Mouse (Mus musculus) monocyte, adult 2 months (primary cell): ENCODE data around the gene Sgtb.

Experiments used
- DNase-seq, 2 experiments: peaks; one replicate each; pipeline ENCODE4 v3.0.0; 2022; ENCODE audit warnings: low spot score in 2 of 2, low read depth in 1 of 2

Gene Sgtb

GRCm38 (mm10) chr13:104109288-104109815 lies at the start of gene Sgtb, which contains the start of gene Nln:
Gene Sgtb (plus strand): TSS chr13:104109741.
Gene Nln (minus strand): TSS chr13:104109614.
- peak in 1 of 2 experiments; percentile 64 for DNase-seq

- no peak for DNase-seq
These were observed 49.3 kb upstream of the Sgtb start for GRCm38 (mm10) chr13:104060231-104060630.

DNA sequence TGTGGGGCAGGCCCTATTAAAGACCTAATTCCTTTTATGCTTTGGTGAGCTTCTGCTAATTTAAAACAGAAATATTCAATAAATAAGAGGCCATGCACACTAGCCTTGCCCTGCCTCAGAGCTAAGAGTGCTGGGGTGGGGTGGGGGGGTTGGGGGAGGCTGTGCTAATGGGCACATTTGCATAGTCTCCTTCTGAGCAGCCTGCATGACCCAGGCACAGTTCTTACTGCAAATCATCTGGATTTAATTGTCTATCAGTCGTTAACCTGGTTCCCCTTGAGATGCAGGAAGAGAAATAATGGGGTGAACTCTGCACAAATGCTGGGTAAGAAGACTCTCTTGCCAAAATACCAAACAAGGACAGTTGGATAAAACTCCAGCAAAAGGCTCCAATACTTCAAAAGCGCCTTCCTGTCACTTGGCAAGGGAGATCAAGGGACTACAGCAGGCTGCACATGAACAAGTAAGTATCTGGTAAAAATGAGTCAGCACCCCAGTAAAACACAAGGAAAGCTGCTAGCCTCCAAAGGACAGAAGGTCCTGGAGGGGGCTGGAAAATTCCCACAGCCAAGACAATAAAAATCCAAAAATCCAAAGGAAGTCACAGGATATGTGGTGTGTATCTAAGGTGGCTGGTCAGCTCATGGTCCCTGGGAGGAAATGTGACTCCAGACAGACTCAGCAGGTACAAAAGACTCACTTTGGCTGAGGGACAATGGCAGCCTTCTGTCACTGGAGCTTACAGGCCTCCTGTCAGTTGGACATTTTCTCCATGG lies 47.4 kb upstream of the Sgtb start:
- DNase-seq = no peak

DNA sequence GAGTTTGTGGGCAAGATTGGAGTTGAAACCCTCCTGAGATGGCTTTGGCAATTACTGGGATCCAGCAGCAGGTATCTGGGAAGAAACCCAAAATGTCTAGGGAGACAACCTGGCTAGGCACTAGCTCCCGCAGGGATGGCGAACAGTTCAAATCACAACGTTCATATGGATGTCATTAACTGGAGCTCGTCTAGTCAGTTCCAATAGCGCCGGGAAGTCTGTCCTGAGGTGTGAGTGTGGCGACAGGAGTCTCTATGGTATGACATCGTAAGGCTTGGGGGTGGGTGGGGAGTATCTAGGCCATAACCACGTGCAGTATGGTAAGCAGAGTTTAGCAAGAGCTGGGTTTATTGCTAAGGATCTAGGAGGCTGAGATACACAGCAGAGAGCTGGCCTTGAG lies 46.5 kb upstream of the Sgtb start:
- no peak for DNase-seq

- no peak for DNase-seq
These were observed 43.7 kb upstream of the Sgtb start for GRCm38 (mm10) chr13:104065649-104066347.

GRCm38 (mm10) chr13:104069216-104069615 lies 40.3 kb upstream of the Sgtb start:
- DNase-seq = no peak

DNA sequence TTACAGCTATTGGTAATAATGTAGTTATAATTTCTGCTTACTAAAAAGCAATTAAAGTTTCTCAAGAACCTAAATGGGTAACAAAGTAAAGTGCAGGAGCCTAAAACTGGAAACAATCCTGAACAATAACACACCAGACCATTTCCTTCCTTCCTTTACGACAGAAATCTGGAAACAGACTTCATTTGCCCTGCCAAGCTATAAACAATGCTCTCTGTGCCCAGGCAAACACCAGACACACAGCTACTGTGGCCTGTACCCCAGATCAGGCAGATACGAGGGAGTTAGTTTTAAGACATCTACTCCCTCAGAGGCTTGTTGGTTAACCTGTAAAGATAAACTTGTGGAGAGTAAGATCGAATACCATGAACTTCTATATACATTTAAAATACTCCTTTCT lies 38.8 kb upstream of the Sgtb start:
- DNase-seq = no peak

DNA sequence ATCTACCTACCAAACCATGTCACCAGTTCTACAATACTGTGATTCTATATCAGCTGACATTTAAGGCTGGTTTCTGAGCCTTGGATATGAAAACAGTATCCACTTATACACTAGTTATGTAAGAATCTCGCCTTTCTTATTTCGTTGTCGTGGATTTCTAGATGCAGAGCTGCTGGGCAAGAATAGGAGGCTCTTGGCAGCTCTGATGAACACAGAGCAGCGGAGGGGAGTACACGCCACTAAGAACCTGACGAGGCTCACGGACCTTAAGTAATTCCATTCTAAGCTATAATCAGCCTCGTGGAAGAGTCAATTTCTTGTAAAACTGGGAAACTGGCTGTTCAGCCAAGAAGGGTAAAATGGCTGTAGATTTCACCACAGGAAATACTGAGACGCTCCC lies 37.2 kb upstream of the Sgtb start:
- DNase-seq = no peak

GRCm38 (mm10) chr13:104074230-104074629 lies 35.3 kb upstream of the Sgtb start:
- DNase-seq = no peak

- no peak for DNase-seq
These were observed 34.8 kb upstream of the Sgtb start for GRCm38 (mm10) chr13:104074731-104075130.

- no peak for DNase-seq
These were observed 32.5 kb upstream of the Sgtb start for GRCm38 (mm10) chr13:104076993-104077392.

- no peak for DNase-seq
These were observed 27.0 kb upstream of the Sgtb start for GRCm38 (mm10) chr13:104082504-104082903.

DNA sequence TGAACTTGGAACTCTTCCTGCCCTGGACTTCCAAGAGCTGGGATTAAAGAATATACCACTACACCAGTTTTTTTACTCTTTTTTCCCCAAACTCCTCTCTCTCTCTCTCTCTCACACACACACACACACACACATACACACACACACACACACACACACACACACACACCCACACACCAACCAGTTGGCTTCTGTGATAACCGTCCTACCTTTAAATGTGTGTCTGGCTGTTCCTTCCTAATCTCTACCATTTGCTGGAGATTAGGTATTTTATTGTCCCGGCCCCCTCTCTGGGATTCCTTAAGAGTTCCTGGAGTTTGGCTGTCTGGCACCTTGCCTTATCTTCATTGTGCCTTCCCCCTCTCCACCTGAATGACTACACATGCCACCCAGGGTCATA lies 24.9 kb upstream of the Sgtb start:
- DNase-seq = no peak

DNA sequence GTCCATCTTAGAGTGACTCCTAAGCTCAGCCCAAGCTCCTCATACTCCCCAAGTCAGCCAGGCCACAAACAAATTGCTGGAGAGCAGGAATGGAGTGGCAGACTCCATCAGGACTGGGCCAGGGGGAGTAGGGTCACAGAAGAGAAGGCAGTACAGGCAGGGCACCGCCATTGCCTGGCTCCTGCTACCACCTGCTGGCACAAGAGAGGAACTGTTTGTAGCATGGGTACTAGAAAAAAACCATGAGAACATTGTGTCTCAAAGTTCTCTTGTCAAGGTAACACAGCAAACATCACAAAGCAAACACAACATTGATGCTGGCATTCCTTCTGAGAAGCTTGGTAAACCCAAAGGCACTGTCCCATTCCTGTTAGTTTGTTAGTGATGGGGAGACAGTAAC lies 20.2 kb upstream of the Sgtb start:
- DNase-seq = no peak

DNA sequence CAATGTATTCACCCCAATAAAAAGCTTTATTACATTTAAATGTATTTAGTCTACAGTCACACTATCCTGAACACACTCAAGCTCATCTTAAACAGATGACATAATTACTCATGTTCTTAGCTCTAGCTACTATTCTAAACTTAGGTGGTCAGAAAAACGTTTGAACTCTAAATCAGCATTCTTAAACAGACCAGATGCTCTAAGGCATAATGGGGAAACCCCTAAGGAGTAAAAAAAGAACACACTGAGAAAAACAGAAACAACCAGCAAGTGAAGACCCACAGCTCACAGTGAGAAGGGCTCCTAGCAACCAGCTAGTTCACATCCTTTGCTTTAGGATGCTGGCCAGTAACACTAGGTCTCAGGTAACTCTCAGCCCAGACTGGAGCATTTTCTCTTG lies 17.8 kb upstream of the Sgtb start:
- no peak for DNase-seq

DNA sequence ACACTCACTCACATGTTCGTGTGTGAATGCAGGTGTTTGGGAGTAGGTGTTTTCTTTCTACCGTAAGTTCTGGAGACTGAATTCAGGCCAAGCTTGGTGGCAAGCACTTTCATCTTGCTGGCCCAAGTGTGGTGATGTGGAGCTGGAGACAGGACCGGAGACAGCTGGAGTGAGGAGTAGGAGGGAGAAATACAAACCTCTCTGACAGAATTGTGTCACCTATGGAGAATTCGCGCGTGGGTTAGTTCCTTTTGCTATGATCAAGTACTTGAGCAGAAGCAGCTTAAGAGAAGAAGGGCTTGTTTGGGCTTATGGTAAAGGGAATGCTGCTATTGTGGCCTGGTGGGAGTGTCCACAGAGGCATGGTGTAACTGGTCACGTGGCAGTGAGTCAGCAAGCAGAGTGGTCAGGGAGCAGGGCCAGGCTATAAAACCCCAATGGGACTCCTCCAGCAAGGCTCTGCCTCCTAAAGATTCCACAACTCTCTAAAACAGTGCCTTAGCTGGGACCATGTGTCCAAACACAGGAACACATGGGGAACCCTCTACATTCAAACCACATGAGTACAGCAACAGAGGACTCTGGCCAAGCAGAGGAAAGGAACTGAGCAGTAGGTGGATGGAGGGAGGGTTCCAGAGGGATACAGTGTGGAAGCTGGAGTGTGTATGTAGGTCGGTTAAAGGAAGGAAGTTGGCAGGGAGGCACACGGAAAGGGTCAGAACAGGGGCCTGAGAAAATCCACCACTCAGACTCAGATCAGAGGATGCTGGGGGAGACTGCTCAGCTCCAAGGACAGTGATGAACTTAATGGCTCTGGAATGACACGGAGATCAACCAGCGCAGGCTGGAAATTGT lies 14.8 kb upstream of the Sgtb start:
- no peak for DNase-seq

- DNase-seq = no peak
These were observed 13.6 kb upstream of the Sgtb start for GRCm38 (mm10) chr13:104095955-104096354.

DNA sequence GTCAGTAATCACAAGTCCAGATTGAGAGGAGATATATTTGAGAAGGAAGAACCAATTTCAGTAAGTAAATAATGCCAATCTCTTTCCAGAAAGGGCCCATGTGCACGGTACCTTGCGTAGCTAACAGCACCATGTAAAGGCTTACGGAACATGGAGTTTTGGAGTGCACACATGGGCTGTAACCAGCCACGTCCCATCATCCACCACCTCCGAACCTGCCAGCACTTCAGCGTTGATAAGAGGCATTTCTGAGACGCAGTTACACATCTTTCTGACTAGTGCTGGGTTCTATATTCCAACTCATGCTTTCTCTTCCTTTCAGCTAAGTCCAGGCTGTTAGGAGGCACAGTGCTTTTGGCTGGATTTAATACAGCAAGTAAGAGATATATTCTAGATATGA lies 12.4 kb upstream of the Sgtb start:
- no peak for DNase-seq

GRCm38 (mm10) chr13:104100416-104100815 lies 9.1 kb upstream of the Sgtb start:
- DNase-seq = no peak

- DNase-seq = no peak
These were observed 7.8 kb upstream of the Sgtb start for GRCm38 (mm10) chr13:104101606-104102235.
